Mouse (Mus musculus): ENCODE measurements at regions not wholly inside any gene's neighbourhood (a gene's known extent, or its start where the extent isn't known, plus 50 kb on each side); places are given as distances from the start of the nearest gene placed in this dataset.

- intact Hi-C loops (cut with DNase I; ENCODE audit: low total_unique reads) = no loop called here
- no peak for DNase-seq
These were observed 464.6 kb downstream of the Tm4sf1 start for GRCm38 (mm10) chr3:56837176-56837575.

GRCm38 (mm10) chr3:56830315-56831097 lies 471.3 kb downstream of the Tm4sf1 start:
- no peak for DNase-seq
- intact Hi-C loops (cut with DNase I; ENCODE audit: low total_unique reads) = no loop called here

- intact Hi-C loops (cut with DNase I; ENCODE audit: low total_unique reads) = no loop called here
- no peak for DNase-seq
These were observed 477.6 kb downstream of the Tm4sf1 start for GRCm38 (mm10) chr3:56824157-56824556.

- intact Hi-C loops (cut with DNase I; ENCODE audit: low total_unique reads) = no loop called here
- DNase-seq = no peak
These were observed 491.2 kb downstream of the Tm4sf1 start for GRCm38 (mm10) chr3:56810548-56811071.

- no peak for DNase-seq
- intact Hi-C loops (cut with DNase I; ENCODE audit: low total_unique reads) = no loop called here
These were observed 508.7 kb downstream of the Tm4sf1 start for GRCm38 (mm10) chr3:56793054-56793453.

- no peak for DNase-seq
These were observed 512.6 kb downstream of the Tm4sf1 start for GRCm38 (mm10) chr3:56789155-56789554.

GRCm38 (mm10) chr3:56773920-56774319 lies 527.9 kb downstream of the Tm4sf1 start:
- intact Hi-C loops (cut with DNase I; ENCODE audit: low total_unique reads) = no loop called here
- no peak for DNase-seq

More at GRCm38 (mm10) chr3:56789155-56789554, 512.6 kb downstream of the Tm4sf1 start:
- intact Hi-C loops (cut with DNase I; ENCODE audit: low total_unique reads) = no loop called here

- intact Hi-C loops (cut with DNase I; ENCODE audit: low total_unique reads) = no loop called here
- no peak for DNase-seq
These were observed 531.6 kb downstream of the Tm4sf1 start for GRCm38 (mm10) chr3:56770225-56770624.

GRCm38 (mm10) chr3:56767133-56767532 lies 534.7 kb downstream of the Tm4sf1 start:
- DNase-seq = no peak
- intact Hi-C loops (cut with DNase I; ENCODE audit: low total_unique reads) = no loop called here

GRCm38 (mm10) chr3:56764336-56764735 lies 537.5 kb downstream of the Tm4sf1 start:
- intact Hi-C loops (cut with DNase I; ENCODE audit: low total_unique reads) = no loop called here
- DNase-seq = no peak

- intact Hi-C loops (cut with DNase I; ENCODE audit: low total_unique reads) = no loop called here
- no peak for DNase-seq
These were observed 537.9 kb downstream of the Tm4sf1 start for GRCm38 (mm10) chr3:56763896-56764295.

GRCm38 (mm10) chr3:56753654-56754053 lies 548.1 kb downstream of the Tm4sf1 start:
- intact Hi-C loops (cut with DNase I; ENCODE audit: low total_unique reads) = no loop called here
- DNase-seq = peak; percentile 46

GRCm38 (mm10) chr3:56751926-56752325 lies 549.9 kb downstream of the Tm4sf1 start:
- DNase-seq = no peak
- intact Hi-C loops (cut with DNase I; ENCODE audit: low total_unique reads) = no loop called here

GRCm38 (mm10) chr3:56740902-56741301 lies 557.4 kb upstream of the Nbea start:
- intact Hi-C loops (cut with DNase I; ENCODE audit: low total_unique reads) = no loop called here

GRCm38 (mm10) chr3:56739451-56739850 lies 556.0 kb upstream of the Nbea start:
- no peak for DNase-seq
- intact Hi-C loops (cut with DNase I; ENCODE audit: low total_unique reads) = no loop called here

More at GRCm38 (mm10) chr3:56740902-56741301, 557.4 kb upstream of the Nbea start:
- no peak for DNase-seq

- no peak for DNase-seq
- intact Hi-C loops (cut with DNase I; ENCODE audit: low total_unique reads) = no loop called here
These were observed 547.3 kb upstream of the Nbea start for GRCm38 (mm10) chr3:56730849-56731248.

GRCm38 (mm10) chr3:56724991-56725390 lies 541.5 kb upstream of the Nbea start:
- no peak for DNase-seq
- intact Hi-C loops (cut with DNase I; ENCODE audit: low total_unique reads) = no loop called here

- intact Hi-C loops (cut with DNase I; ENCODE audit: low total_unique reads) = no loop called here
- no peak for DNase-seq
These were observed 524.8 kb upstream of the Nbea start for GRCm38 (mm10) chr3:56708260-56708659.

- intact Hi-C loops (cut with DNase I; ENCODE audit: low total_unique reads) = no loop called here
- DNase-seq = no peak
These were observed 523.8 kb upstream of the Nbea start for GRCm38 (mm10) chr3:56707312-56707711.

GRCm38 (mm10) chr3:56706038-56706437 lies 522.5 kb upstream of the Nbea start:
- no peak for DNase-seq
- intact Hi-C loops (cut with DNase I; ENCODE audit: low total_unique reads) = no loop called here

GRCm38 (mm10) chr3:56698941-56699340 lies 515.4 kb upstream of the Nbea start:
- DNase-seq = no peak
- intact Hi-C loops (cut with DNase I; ENCODE audit: low total_unique reads) = no loop called here

Data from gastrocnemius, postnatal 14 days (tissue).